Mouse (Mus musculus) brain, embryonic 14.5 days (tissue): ENCODE measurements around the gene Antxr2.

ENCODE experiments used
- CTCF ChIP-seq: fragments of 200-500 bp; IDR thresholded peaks from 2 replicates; pipeline ENCODE4 v1.5.1; 2012; ENCODE audit warnings: inconsistent platforms, mild to moderate bottlenecking, moderate library complexity, borderline replicate concordance; ENCODE audit not compliant: insufficient read depth, insufficient read length; ENCODE audit errors: extremely low read depth
- POLR2A ChIP-seq: fragments of 200-500 bp; IDR thresholded peaks from 2 replicates; pipeline ENCODE4 v1.6.1; 2012; ENCODE audit warnings: mild to moderate bottlenecking, inconsistent platforms, borderline replicate concordance; ENCODE audit not compliant: poor library complexity, insufficient read depth, insufficient read length, severe bottlenecking; ENCODE audit errors: extremely low read depth

DNA sequence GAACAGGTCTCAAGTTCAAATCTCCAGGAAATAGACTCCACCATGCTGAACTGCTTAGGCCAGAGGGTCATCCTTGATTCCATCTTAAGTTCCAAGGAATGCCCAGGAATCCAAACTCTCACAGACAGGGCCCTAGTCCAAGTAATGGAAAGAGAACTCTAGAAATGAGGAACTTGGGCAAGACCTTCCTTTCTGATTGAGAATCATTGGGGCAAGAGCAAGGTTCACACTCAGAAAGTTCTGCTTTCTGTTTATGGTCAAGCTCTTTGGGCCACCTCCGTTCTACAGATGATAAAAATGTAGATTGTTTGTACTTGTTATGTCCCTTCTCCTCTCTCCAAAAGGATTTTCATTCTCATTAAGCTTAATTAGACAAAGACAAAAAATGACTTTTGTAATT lies 24.0 kb upstream of the Antxr2 start:
- TF ChIP-seq CTCF, result no peak
- no peak for TF ChIP-seq POLR2A
